Mouse (Mus musculus): Measurements from ENCODE around the gene Aaed1.

GRCm38 (mm10) chr13:64358476-64358875 lies 46.0 kb upstream of the Aaed1 start:
- TF ChIP-seq POLR2A (IDR thresholded peaks at IDR 0.05; ENCODE audit: low read depth, low read length) (no peak), CTCF (IDR thresholded peaks at IDR 0.05; ENCODE audit: borderline replicate concordance, insufficient read depth, low read length) (no peak)
